Mouse (Mus musculus) spleen, adult 2 months (tissue): ENCODE data around the gene H2-T24. TPM values are rescaled to one million over a fixed set of nuclear protein-coding genes. Genes with fewer than 3 reads are reported as not detected.
A peak's percentile ranks its signal among the peaks of the same experiment; 100 is the strongest.
"Not testable (repeated sequence)": the region's sequence is repeated elsewhere in the genome, so short reads cannot be mapped to it uniquely, and the experiment has no call there.

Experiments
- DNase-seq, 2 experiments: peaks; one replicate each; pipeline versions ENCODE4 v3.0.0 to v3.0.0-alpha.2; 2012 to 2021; ENCODE audit warnings: low spot score in 2 of 2, low read depth in 1 of 2
- H3K27ac ChIP-seq: fragments of 200-500 bp; 2 replicates; pipeline ENCODE4 v1.5.1; 2012; ENCODE audit warnings: low read length, inconsistent platforms; ENCODE audit not compliant: insufficient read depth
- H3K27me3 ChIP-seq: fragments of 200-500 bp; 2 replicates; pipeline ENCODE4 v1.6.1; 2012; ENCODE audit warnings: mild to moderate bottlenecking, moderate library complexity, low read length, inconsistent platforms; ENCODE audit not compliant: control insufficient read depth, insufficient read depth
- H3K36me3 ChIP-seq: fragments of 200-500 bp; 2 replicates; pipeline ENCODE4 v1.6.1; 2012; ENCODE audit warnings: mild to moderate bottlenecking, low read length, inconsistent platforms; ENCODE audit not compliant: control insufficient read depth, insufficient read depth
- H3K4me1 ChIP-seq: fragments of 200-500 bp; 2 replicates; pipeline ENCODE4 v1.6.1; 2011; ENCODE audit warnings: inconsistent platforms; ENCODE audit not compliant: control insufficient read depth, insufficient read depth, insufficient read length
- H3K4me3 ChIP-seq: fragments of 200-500 bp; 2 replicates; pipeline ENCODE4 v1.5.1; 2011; ENCODE audit warnings: mild to moderate bottlenecking, inconsistent platforms; ENCODE audit not compliant: insufficient read depth, insufficient read length; ENCODE audit errors: extremely low read depth
- CTCF ChIP-seq: fragments of 200-500 bp; IDR thresholded peaks from 2 replicates; pipeline ENCODE4 v1.5.1; 2011; ENCODE audit warnings: mild to moderate bottlenecking, inconsistent platforms; ENCODE audit not compliant: insufficient read depth, insufficient read length, insufficient replicate concordance; ENCODE audit errors: extremely low read depth
- POLR2A ChIP-seq: fragments of 200-500 bp; IDR thresholded peaks from 2 replicates; pipeline ENCODE4 v1.6.1; 2011; ENCODE audit warnings: low read depth, low read length, inconsistent platforms
- WGBS: fragments of 180-500 bp; shearing (Covaris S2); methylation state at CpG from one replicate; pipeline ENCODE4 v1.1.7; 2018; 5-methylcytosine and 5-hydroxymethylcytosine counted together
- polyA plus RNA-seq: library from polyadenylated mRNA; depleted of rRNA; stranded (reverse); fragments of >200 nt; gene quantifications from 2 replicates; pipeline ENCODE4 v1.2.3, GENCODE M21; 2012; rRNA removed

Gene H2-T24
- polyA plus RNA-seq, result 19.1 and 19.2 TPM in 2 replicates

DNA sequence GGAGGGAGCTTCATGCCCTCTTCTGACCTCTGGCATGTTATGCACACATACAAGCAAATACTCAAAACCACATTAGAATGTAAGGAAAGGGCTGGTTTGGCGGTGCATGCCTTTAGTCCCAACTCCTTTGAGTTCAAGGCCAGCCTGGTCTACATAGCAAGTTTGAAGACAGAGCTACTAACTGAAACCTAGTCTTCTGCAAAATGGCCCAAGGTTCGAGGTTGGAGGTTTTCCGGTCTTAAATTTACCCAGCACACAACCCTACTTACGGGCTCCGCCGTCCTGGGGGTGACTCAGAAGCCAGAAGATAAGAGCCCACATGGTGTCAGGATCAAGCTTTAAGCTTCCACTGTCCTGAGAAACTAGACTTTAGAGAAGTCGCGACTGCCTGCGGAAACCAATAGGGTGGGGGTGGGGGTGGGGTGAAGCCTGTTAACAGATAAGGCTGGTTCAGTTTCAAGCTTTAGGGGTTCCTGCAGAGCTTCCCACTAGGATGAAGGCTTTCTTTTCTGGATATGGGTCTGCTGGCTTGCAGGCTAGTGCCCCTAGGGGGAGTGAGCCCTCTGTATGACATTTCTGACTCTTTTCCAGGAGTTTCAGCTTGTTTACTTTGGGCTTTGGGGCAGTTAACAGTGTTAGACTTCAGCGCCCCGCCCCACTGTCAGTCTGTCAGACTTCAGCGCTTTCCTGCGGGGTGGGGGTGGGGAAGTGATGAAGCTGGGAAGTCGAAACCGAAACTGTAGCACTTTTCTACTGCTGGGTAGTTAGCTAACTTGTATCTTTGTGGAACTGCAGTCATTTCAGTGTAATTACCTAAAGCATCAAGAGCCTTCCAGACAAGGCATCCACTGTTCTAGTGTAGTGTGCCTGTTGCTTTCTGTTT is at the start of gene H2-T24:
TSS of gene H2-T24 (minus strand) at position 370 of the 883 bp plus-strand sequence.
- Histone ChIP-seq H3K36me3 (peaks cover 20% of the 10 kb centered on the region), H3K27me3 (no peaks in the 10 kb centered on the region), H3K27ac (peak within 1 kb of the TSS; percentile 95), H3K4me3 (peak within 1 kb of the TSS; percentile 73), H3K4me1 (peaks cover 37% of the 10 kb centered on the region)
- 3% methylated on average over 15 of the region's 15 CpGs for WGBS
- TF ChIP-seq CTCF, result no peak
- TF ChIP-seq POLR2A, result peak; percentile 4; the same call in 1 of the 2 replicates
- peak; percentile 81 to 89 for DNase-seq

DNA sequence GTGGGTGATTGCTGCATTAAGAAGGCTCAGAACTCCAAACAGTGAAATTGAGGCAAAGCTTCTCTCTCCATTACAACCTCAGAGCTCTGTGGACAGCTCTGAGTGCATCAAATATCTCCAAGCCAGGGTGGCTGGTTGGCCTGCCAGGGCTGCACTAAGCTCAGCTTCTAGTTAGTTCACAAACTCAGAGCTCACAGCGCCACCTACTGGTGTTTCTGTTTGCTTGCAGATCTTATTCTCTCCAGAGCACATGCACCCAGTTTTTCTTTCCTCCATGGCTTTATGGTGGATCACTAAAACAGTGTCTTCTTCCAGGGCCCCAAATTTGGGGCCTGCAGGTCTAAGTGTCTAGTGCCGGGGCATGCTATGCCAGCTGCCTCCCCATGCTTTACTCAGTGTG is 40.5 kb upstream of the H2-T24 start:
- no peak overlapping the region for H3K27ac ChIP-seq
- H3K4me3 ChIP-seq, result no peak overlapping the region
- no peaks in the 10 kb centered on the region for H3K27me3 ChIP-seq
- 17% methylated on average over 2 of the region's 2 CpGs for WGBS
- no peaks in the 10 kb centered on the region for H3K36me3 ChIP-seq
- peak; percentile 69 to 86 for DNase-seq
- no peaks in the 10 kb centered on the region for H3K4me1 ChIP-seq
- no peak for TF ChIP-seq POLR2A
- peak; percentile 70; the same call in 1 of the 2 replicates for TF ChIP-seq CTCF

DNA sequence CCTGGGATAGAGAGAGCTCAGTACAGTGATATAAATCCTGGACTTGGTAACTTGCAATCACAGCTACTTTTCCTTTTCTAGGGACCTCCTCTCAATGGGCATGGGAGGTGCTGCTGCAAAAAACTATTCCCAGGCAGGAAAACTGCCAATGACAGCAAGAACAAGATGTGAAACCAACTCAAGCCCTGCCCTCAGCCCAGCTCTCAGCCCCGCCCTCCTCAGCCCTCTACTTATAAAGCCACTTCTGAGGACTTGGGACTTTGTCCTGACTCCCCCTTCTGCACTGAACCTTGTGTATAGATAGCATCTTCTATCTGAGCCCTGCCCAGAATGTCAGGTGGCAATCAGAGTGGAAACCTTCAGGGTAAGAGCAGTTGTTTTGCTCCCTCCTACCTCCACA is 38.0 kb upstream of the H2-T24 start, which contains the start of gene Gm11127:
TSS of gene Gm11127 (minus strand) at position 10 of the 400 bp plus-strand sequence.
- not testable (repeated sequence) for DNase-seq, H3K27me3 ChIP-seq, H3K4me3 ChIP-seq, H3K36me3 ChIP-seq, H3K4me1 ChIP-seq, H3K27ac ChIP-seq
- WGBS, result 67% methylated on average over 1 of the region's 1 CpGs

DNA sequence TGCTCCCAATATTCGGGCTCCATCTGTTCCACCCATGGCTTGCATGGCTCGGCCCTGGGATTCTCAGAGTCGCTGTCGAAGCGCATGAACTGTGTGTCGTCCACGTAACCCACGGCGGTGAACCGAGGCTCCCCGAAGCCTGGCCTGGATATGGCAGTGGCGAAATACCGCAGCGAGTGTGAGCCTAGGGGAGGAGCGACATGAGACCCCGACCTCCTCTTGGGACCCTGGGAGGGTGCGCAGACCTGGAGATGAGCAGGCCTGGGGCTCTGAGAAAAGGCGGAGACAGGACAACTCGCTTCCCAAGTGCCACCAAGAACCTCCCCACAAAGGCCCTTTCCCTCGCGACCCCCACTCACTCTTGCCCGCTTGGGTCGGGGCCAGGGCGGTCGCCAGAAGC is 37.6 kb upstream of the H2-T24 start:
- not testable (repeated sequence) for H3K36me3 ChIP-seq, DNase-seq, H3K27ac ChIP-seq, H3K27me3 ChIP-seq, H3K4me1 ChIP-seq, H3K4me3 ChIP-seq
- 92% methylated on average over 25 of the region's 25 CpGs for WGBS

DNA sequence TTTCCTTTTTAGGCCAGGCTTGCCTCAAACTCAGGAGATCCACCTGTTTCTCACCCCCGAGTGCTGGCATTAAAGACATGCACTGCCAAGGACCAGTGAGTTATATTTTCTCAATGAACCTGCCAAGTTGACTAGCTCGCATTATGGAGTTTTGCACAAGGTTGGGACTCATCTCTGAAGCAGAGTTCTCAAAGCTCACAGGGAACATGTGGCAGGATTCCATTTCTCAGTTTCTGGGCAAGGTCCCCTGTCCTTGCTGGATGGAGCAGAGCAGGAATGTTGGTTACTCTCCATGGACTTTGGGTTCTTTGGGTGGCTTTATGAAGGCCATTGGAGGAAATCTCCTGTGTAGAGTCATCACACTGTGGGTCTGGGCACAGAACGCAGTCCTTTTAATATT is 22.9 kb upstream of the H2-T24 start:
- TF ChIP-seq POLR2A, result no peak
- TF ChIP-seq CTCF, result no peak
- DNase-seq, result no peak
- peak overlapping the region; percentile 95 for H3K27ac ChIP-seq
- WGBS, result 27% methylated on average over 3 of the region's 3 CpGs
- peak overlapping the region; percentile 88 for H3K4me3 ChIP-seq
- H3K4me1 ChIP-seq, result peaks cover 9% of the 10 kb centered on the region; the same call in 1 of the 2 replicates
- no peaks in the 10 kb centered on the region for H3K27me3 ChIP-seq
- peaks cover 2% of the 10 kb centered on the region for H3K36me3 ChIP-seq

DNA sequence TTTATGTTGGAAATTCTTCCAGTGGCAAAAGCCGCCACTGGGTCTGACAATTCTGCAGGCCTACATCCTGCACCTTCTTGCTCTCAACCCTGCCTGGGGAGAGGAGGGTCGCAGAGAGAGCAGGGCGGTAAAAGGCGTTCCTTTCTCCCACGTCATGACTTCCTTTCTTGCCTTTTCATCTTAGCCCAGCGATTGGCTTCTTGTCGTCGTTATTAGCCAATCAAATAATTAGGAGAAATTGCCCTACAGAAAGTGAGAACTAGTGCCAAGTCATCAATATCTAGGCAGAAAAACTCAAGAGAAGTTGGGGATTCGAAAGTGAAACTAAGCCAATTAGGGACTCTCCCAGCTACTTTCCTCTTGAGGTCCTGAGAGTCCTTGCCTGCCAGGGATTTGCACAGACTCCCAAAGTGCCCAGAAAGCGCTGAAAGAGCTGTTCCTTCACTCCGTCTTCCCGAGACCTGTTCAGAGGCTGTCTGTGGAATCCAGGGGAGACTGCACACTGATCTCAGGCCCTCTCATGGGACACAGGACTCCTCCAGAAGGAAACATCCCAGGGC is 22.3 kb upstream of the H2-T24 start, which contains the start of the genes H2-T22 and Gm6034:
TSS of gene H2-T22 (minus strand) at position 138 of the 560 bp plus-strand sequence.
TSS of gene Gm6034 (plus strand) at position 352 of the 560 bp plus-strand sequence.
- WGBS, result under 1% methylated on average over 12 of the region's 12 CpGs
- H3K4me1 ChIP-seq, H3K27me3 ChIP-seq, H3K36me3 ChIP-seq: not testable (repeated sequence)
- peak; percentile 75 to 95 for DNase-seq
- peak within 1 kb of the TSS; percentile 95 for H3K27ac ChIP-seq
- H3K4me3 ChIP-seq, result peak within 1 kb of the TSS; percentile 88
- TF ChIP-seq POLR2A, result peak; percentile 96

DNA sequence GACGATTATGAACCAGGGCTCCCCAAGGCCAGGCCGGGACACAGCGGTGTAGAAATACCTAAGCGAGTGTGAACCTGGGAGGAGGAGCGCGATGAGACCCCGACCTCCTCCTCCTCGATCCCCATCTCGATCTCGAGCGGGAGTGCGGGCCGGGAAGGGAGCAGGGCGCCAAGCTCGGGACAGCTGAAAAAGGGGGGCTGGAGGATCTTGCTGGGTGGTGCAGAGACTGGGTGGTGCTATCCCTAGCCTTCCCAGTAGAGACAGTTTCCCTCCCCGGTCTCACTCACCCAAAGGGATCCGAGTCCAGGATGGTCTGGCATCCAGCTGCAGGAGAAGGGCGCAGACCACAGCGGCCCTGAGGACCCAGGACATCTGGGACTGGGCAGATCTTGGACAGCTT is 21.7 kb upstream of the H2-T24 start:
- 0 out of 2 replicates have a peak overlapping the region, but pooled peaks have one; percentile 17 for H3K27ac ChIP-seq
- DNase-seq, H3K27me3 ChIP-seq, H3K4me1 ChIP-seq, H3K36me3 ChIP-seq: not testable (repeated sequence)
- 3% methylated on average over 19 of the region's 19 CpGs for WGBS
- H3K4me3 ChIP-seq, result peak overlapping the region; percentile 60

DNA sequence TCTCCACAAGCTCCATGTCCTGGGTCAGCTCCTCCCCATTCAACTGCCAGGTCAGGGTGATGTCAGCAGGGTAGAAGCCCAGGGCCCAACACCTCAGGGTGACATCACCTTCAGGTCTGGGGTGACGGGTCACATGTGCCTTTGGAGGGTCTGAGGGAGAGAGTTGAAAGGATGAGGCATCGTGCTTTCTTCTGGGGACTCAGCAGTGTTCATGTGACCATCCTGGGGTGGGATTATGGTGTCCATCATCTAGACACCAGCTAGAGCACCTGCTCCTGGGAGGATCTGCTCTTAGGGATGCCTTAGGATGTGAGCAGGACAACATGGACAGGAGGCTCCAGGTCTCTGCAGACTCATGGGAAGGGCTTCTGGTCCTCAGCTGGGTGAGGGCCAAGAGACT is 20.2 kb upstream of the H2-T24 start:
- not testable (repeated sequence) for H3K27me3 ChIP-seq, H3K36me3 ChIP-seq, H3K27ac ChIP-seq, DNase-seq, H3K4me3 ChIP-seq, H3K4me1 ChIP-seq
- 90% methylated on average over 2 of the region's 2 CpGs for WGBS

DNA sequence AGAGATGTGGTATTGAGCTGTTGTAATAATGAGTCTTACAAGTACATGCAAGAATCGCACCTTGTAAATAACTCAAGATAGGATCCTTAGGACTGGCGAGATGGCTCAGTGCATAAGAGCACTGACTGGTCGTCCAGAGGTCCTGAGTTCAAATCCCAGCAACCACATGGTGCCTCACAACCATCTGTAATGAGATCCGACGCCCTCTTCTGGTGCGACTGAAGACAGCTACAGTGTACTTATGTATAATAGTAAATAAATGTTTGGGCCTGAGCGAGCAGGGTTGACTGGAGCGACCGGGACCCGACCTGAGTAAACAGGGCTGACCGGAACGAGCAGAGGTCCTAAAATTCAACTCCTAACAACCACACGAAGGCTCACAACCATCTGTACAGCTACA is 15.8 kb upstream of the H2-T24 start:
- H3K27me3 ChIP-seq, H3K4me1 ChIP-seq, H3K36me3 ChIP-seq, H3K4me3 ChIP-seq, DNase-seq, H3K27ac ChIP-seq: not testable (repeated sequence)
- 92% methylated on average over 13 of the region's 13 CpGs for WGBS

DNA sequence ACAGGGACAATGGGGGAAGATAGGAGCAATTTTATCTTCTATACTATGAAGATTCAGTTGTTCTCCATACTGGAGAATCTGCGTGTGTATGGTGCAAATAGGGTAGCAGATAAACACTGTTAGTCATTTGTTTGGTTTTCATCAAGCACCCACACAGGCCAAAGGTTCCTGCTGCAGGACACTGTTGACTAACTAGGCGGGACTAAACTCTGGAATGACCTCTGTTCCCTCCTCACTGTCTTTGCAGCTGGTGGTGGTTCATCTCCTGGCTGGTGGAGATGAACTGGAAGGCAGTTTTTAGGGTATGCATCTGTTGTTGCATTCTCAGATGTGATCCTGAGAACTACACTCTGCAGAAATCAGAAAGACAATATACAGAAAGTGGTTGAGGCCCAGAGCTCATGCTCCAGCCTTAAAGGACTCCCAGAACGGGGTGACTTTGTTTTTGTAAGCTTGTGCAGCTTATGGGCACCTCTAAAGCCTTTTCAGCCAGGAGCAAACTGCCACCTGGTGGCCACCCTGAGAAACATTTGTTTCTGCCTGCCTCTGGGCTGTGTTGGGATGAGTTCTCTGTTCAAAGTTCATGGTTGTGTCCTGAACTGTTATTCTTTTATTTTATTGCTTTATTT is 14.8 kb upstream of the H2-T24 start:
- not testable (repeated sequence) for H3K4me3 ChIP-seq, H3K36me3 ChIP-seq, H3K27me3 ChIP-seq, H3K27ac ChIP-seq
- DNase-seq, result peak; percentile 42 to 73
- H3K4me1 ChIP-seq, result peaks cover 11% of the 10 kb centered on the region; the same call in 1 of the 2 replicates
- 49% methylated on average over 3 of the region's 3 CpGs for WGBS
